Mouse (Mus musculus) MEL (cell line): ENCODE data around the gene Bahcc1. TPM values are rescaled to one million over a fixed set of nuclear protein-coding genes. Genes with fewer than 3 reads are reported as not detected.

ENCODE experiments used
- DNase-seq: peaks from one replicate; pipeline ENCODE4 v3.0.0; 2011; ENCODE audit warnings: low read depth, low spot score
- H3K27ac ChIP-seq: 2 replicates; pipeline ENCODE4 v1.5.1; 2012; ENCODE audit warnings: low read depth, mild to moderate bottlenecking, control low read depth, low read length, moderate library complexity; ENCODE audit not compliant: control insufficient read depth
- H3K27me3 ChIP-seq, 2 experiments: fragments of 150-350 bp in 1 of 2; sonication (generic) in 1 of 2; 2 replicates each; pipeline ENCODE4 v1.6.1; 2012; ENCODE audit warnings: low read length in 2 of 2, mild to moderate bottlenecking in 2 of 2, improper control_type of control experiment in 1 of 2, moderate library complexity in 1 of 2; ENCODE audit not compliant: insufficient read depth in 2 of 2, control insufficient read depth in 1 of 2
- H3K36me3 ChIP-seq, 2 experiments: 2 replicates each; pipeline ENCODE4 v1.6.1; 2012 to 2014; ENCODE audit warnings: low read length in 2 of 2, improper control_type of control experiment in 1 of 2, inconsistent platforms in 1 of 2, mild to moderate bottlenecking in 1 of 2; ENCODE audit not compliant: insufficient read depth in 2 of 2, control insufficient read depth in 1 of 2
- H3K4me1 ChIP-seq, 2 experiments: fragments of 150-350 bp in 1 of 2; sonication (generic) in 1 of 2; 2 replicates each; pipeline ENCODE4 v1.6.1; 2012; ENCODE audit warnings: low read length in 2 of 2, improper control_type of control experiment in 1 of 2, mild to moderate bottlenecking in 1 of 2; ENCODE audit not compliant: insufficient read depth in 2 of 2, control insufficient read depth in 1 of 2
- H3K4me3 ChIP-seq, 2 experiments: fragments of 150-350 bp in 1 of 2; sonication (generic) in 1 of 2; 2 replicates each; pipeline ENCODE4 v1.5.1; 2012; ENCODE audit warnings: low read depth in 2 of 2, low read length in 2 of 2, mild to moderate bottlenecking in 2 of 2, moderate library complexity in 2 of 2, control low read depth in 1 of 2, improper control_type of control experiment in 1 of 2; ENCODE audit not compliant: control insufficient read depth in 1 of 2, insufficient read depth in 1 of 2
- H3K79me2 ChIP-seq: 2 replicates; pipeline ENCODE4 v1.6.1; 2012; ENCODE audit warnings: mild to moderate bottlenecking, low read length, moderate library complexity; ENCODE audit not compliant: control insufficient read depth, poor library complexity, insufficient read depth
- H3K9ac ChIP-seq: 2 replicates; pipeline ENCODE4 v1.6.1; 2012; ENCODE audit warnings: low read depth, mild to moderate bottlenecking, control low read depth, low read length, moderate library complexity; ENCODE audit not compliant: control insufficient read depth, poor library complexity, severe bottlenecking
- H3K9me3 ChIP-seq: fragments of 150-350 bp; sonication (generic); replicated peaks from 2 replicates; pipeline ENCODE4 v1.6.1; 2012; ENCODE audit warnings: mild to moderate bottlenecking, low read length, improper control_type of control experiment, moderate library complexity; ENCODE audit not compliant: insufficient read depth
- CHD1 ChIP-seq: IDR thresholded peaks from 2 replicates; pipeline ENCODE4 v1.6.1; 2012; ENCODE audit warnings: low read depth, mild to moderate bottlenecking, inconsistent platforms, low read length, improper control_type of control experiment
- CHD2 ChIP-seq: IDR thresholded peaks from 2 replicates; pipeline ENCODE4 v1.6.1; 2011; ENCODE audit warnings: low read length, improper control_type of control experiment
- E2F4 ChIP-seq: IDR thresholded peaks from 2 replicates; pipeline ENCODE4 v1.6.1; 2011; ENCODE audit warnings: low read depth, low read length, improper control_type of control experiment, borderline replicate concordance
- ELF1 ChIP-seq: IDR thresholded peaks from 2 replicates; pipeline ENCODE4 v1.6.1; 2014; ENCODE audit warnings: low read depth, mild to moderate bottlenecking, inconsistent platforms, low read length, improper control_type of control experiment, moderate library complexity
- EP300 ChIP-seq, 2 experiments: IDR thresholded peaks; 2 replicates each; pipeline ENCODE4 v1.6.1; 2011; ENCODE audit warnings: improper control_type of control experiment in 2 of 2, low read length in 2 of 2, low read depth in 1 of 2, mild to moderate bottlenecking in 1 of 2
- ETS1 ChIP-seq: IDR thresholded peaks from 2 replicates; pipeline ENCODE4 v1.6.1; 2012; ENCODE audit warnings: low read depth, mild to moderate bottlenecking, inconsistent platforms, low read length, improper control_type of control experiment, moderate library complexity
- KAT2A ChIP-seq: conservative IDR thresholded peaks from 2 replicates; pipeline ENCODE4 v1.6.1; 2012; ENCODE audit warnings: low read depth, low read length, improper control_type of control experiment, inconsistent platforms
- MAFK ChIP-seq: IDR thresholded peaks from 2 replicates; pipeline ENCODE4 v1.6.1; 2011; ENCODE audit warnings: low read depth, mild to moderate bottlenecking, low read length, improper control_type of control experiment, borderline replicate concordance
- MAX ChIP-seq: IDR thresholded peaks from 2 replicates; pipeline ENCODE4 v1.6.1; 2011; ENCODE audit warnings: low read length, improper control_type of control experiment
- MYC ChIP-seq: IDR thresholded peaks from 2 replicates; pipeline ENCODE4 v1.6.1; 2011; ENCODE audit warnings: low read depth, mild to moderate bottlenecking, low read length, improper control_type of control experiment, moderate library complexity
- NELFE ChIP-seq: IDR thresholded peaks from 2 replicates; pipeline ENCODE4 v1.6.1; 2011; ENCODE audit warnings: low read depth, low read length, improper control_type of control experiment
- RAD21 ChIP-seq: IDR thresholded peaks from 2 replicates; pipeline ENCODE4 v1.6.1; 2011; ENCODE audit warnings: mild to moderate bottlenecking, low read depth, low read length, improper control_type of control experiment
- SIN3A ChIP-seq: IDR thresholded peaks from 2 replicates; pipeline ENCODE4 v1.6.1; 2012; ENCODE audit warnings: low read length, improper control_type of control experiment, inconsistent platforms
- SMC3 ChIP-seq: IDR thresholded peaks from 2 replicates; pipeline ENCODE4 v1.6.1; 2011; ENCODE audit warnings: low read depth, low read length, improper control_type of control experiment
- TAL1 ChIP-seq: IDR thresholded peaks from 2 replicates; pipeline ENCODE4 v1.6.1; 2012; ENCODE audit warnings: mild to moderate bottlenecking, inconsistent platforms, low read length, moderate library complexity, mixed read lengths
- TBP ChIP-seq: IDR thresholded peaks from 2 replicates; pipeline ENCODE4 v1.8.0; 2011; ENCODE audit warnings: low read depth, low read length, improper control_type of control experiment
- UBTF ChIP-seq: IDR thresholded peaks from 2 replicates; pipeline ENCODE4 v1.6.1; 2012; ENCODE audit warnings: low read depth, mild to moderate bottlenecking, inconsistent platforms, low read length, improper control_type of control experiment, moderate library complexity, borderline replicate concordance; ENCODE audit not compliant: insufficient read depth
- USF1 ChIP-seq: IDR thresholded peaks from 2 replicates; pipeline ENCODE4 v1.6.1; 2014; ENCODE audit warnings: low read depth, mild to moderate bottlenecking, inconsistent platforms, low read length, improper control_type of control experiment, moderate library complexity
- USF2 ChIP-seq, 2 experiments: IDR thresholded peaks; 2 replicates each; pipeline ENCODE4 v1.6.1; 2011 to 2012; ENCODE audit warnings: improper control_type of control experiment in 2 of 2, low read length in 2 of 2, borderline replicate concordance in 1 of 2, inconsistent platforms in 1 of 2, low read depth in 1 of 2, mild to moderate bottlenecking in 1 of 2; ENCODE audit not compliant: insufficient read depth in 1 of 2
- polyA plus RNA-seq, 2 experiments: library from polyadenylated mRNA; stranded (reverse) in 1 of 2; unstranded in 1 of 2; fragments of >175 nt in 1 of 2; fragments of >200 nt in 1 of 2; gene quantifications; 2 replicates each; pipeline versions ENCODE4 v1.2.1 to v1.2.4; 2012; ENCODE audit warnings: low replicate concordance in 2 of 2, low read depth in 1 of 2; ENCODE audit not compliant: insufficient read length in 2 of 2, insufficient read depth in 1 of 2, missing spikeins in 1 of 2
- total RNA-seq: library from RNA; depleted of rRNA; stranded (reverse); fragments of 300-350 nt; gene quantifications from 2 replicates; pipeline ENCODE4 v1.2.3, GENCODE M21; 2012

Gene Bahcc1
- total and polyA plus RNA-seq, 3 experiments, result 0.04 to 0.26 TPM; not detected in 1

- Histone ChIP-seq H3K79me2 (no peaks in the 10 kb centered on the region), H3K4me1 (no peaks in the 10 kb centered on the region; a peak in 1 of 4 replicates), H3K9me3 (no peaks in the 10 kb centered on the region), H3K27ac (no peak overlapping the region), H3K4me3 (no peak overlapping the region), H3K27me3 (peaks cover 15 to 22% of the 10 kb centered on the region in 2 experiments), H3K36me3 (peaks cover 0 to 2% of the 10 kb centered on the region in 2 experiments; a peak in 1 of 4 replicates), H3K9ac (no peak overlapping the region)
- no peak for TF ChIP-seq NELFE
- TF ChIP-seq EP300 (IDR thresholded peaks at IDR 0.05; ENCODE audit: low read depth in 1 of 2, low read length in 2 of 2), result no peak
- no peak for TF ChIP-seq TBP
- TF ChIP-seq SIN3A, result no peak
- no peak for TF ChIP-seq USF1
- no peak for TF ChIP-seq MAFK
- TF ChIP-seq KAT2A, result no peak
- no peak for TF ChIP-seq MAX
- no peak for TF ChIP-seq RAD21
- no peak for TF ChIP-seq TAL1
- TF ChIP-seq ELF1, result no peak
- TF ChIP-seq MYC, result no peak
- TF ChIP-seq SMC3, result no peak
- no peak for TF ChIP-seq CHD2
- no peak for TF ChIP-seq ETS1
- TF ChIP-seq E2F4, result no peak
- no peak for TF ChIP-seq UBTF
- TF ChIP-seq USF2 (IDR thresholded peaks at IDR 0.05; ENCODE audit: borderline replicate concordance in 1 of 2, insufficient read depth in 1 of 2, low read depth in 1 of 2, low read length in 2 of 2), result no peak
- no peak for TF ChIP-seq CHD1
- DNase-seq, result no peak
Measured at GRCm38 (mm10) chr11:120225256-120226195, 7.2 kb upstream of the Bahcc1 start.
